Mouse (Mus musculus): ENCODE results near the gene C130032M10Rik.

C130032M10Rik gene

DNA sequence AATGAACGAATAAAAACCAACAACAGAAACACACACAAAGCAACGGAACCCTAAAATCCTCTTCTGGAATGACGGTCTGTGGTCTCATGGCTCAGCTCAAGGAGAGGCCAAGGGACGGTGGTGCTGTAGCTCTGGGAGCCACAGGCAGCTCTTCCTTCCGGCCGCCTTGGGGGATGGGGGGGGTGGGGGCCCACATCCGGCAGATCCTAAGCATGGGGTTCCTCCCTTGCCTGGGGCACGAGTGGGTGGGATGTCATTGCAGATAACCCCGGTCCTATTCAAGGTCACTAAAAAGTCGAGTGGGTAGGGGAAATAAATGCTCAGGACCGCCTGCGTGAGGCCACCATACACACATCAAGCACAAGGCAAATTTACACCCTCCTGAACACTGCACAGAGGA is 31.3 kb downstream of the C130032M10Rik start:
- intact Hi-C loops (cut with DNase I): no loop called here

DNA sequence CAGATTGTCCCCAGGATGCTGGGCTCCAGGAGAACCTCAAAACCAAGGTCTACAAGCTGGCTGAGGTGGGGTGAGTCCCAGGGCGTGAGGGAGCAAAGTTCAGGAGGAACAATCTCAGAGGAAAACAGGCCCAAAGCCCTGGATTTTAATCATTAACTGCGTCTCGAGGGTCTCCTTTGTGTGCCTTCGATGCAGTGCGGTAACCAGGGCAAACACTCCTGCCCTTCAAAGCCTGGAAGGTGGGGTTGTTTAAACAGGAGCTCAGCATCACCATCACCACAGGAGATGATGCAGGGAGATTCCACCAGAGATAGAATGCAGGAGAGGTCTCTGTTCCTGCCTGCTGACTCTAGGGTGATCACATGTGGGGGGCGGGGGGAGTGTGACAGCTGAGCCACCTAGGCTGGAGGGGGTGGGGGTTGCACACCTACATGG is 32.2 kb downstream of the C130032M10Rik start:
- intact Hi-C loops (cut with DNase I): no loop called here

DNA sequence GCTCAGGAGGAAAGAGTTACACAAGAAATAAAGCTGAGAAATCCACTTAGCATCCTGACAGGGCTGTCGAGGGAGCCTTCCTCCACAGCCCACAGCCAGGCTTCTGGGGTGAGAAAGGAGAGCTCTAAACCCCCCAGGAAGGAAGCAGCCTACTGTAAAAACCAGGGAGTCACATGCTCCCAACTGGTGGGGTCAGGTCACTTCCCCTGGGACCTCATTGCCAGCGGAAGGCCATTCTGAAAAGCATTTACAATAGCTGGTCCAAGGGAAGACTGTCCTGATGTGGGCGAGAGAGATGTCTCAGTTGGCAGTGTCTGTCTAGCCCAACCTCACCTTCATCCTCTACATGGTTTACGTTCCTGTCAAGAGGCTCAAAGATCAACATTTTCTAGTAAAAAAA is 33.0 kb downstream of the C130032M10Rik start:
- intact Hi-C loops (cut with DNase I): no loop called here

DNA sequence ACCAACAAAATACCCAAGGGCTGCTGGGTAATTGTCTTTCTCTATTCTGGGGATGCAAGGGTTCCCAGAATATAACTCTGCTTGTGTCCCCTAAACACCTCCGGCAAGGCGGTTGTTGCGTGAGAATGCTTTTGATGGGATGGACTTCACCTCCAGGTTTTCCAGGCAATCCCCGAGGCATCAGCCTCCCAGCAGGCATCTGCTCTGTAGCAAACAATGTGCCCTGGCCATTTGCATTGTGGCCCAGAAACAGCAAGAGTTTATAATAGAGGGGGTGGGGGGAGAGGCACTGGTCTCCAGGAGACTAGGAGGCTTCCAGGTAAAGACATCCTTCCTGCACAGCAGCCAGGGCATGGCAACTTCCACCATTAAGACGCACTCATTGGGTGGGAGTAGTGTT is 33.6 kb downstream of the C130032M10Rik start:
- intact Hi-C loops (cut with DNase I): no loop called here

DNA sequence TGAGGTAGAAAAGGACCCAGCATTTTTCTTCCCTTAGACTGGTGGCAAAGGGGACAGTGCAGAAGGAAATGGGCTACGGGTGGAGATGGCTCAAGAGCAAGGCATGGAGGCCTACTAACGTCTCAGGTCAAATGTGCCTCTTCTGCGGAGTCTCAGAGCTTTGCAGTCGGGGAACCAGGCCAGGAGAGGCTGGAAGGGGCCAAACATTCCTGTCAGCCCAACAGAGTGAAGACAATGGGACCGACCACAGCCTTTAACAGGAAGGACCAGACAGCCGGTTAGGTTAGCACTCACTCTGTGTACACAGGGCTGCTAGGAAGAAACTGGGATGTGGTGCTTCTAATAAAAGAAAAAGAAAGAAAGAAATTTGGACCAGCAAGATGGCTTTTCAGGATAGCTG is 34.5 kb downstream of the C130032M10Rik start:
- intact Hi-C loops (cut with DNase I): no loop called here

DNA sequence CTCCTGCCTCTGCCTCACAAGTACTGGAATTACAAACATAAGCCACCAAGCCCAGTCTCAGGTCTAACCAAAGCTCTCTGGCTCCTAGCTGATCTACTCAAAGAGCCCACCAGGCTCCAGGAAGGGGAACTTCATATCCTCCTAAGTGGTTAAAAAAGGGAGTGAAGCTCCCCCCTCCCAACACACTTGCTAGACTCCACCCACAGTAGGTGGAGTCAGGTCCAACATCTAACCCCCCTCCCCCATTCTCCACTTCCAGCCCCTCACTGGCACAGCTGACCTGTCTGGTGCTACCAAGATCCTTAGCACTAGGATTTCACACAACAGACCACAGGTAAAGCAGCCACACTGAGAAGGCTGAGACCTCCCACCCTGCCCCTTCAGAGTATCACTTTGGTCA is 38.3 kb downstream of the C130032M10Rik start:
- intact Hi-C loops (cut with DNase I): no loop called here

DNA sequence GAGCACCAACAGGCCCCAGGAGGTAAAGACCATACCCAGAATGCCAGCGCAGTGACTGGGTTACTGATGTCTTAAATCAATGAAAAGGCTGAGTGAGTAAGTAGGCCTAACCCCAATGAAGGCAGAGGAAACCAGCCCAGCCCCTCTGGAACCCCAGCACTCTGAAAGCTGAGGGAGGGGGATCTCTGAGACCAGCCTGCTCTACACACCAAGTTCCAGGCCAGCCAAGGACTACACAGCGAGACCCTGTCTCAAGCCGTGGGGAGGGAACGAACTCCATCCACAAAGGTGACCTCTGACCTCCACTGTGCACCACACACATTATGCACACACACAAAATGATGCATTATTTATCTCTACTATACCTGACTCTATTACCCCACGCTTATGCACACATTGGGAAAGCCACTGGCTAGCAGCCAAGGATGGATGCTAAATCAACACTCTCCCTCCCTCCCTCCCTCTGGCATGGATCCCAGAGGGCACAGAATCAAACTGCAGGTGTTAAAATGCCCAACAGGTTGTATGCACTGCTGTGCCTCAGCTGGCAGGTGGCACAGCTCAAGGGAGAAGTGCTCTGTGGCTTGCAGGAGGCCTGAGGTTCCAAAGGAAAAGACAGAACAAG is 39.0 kb downstream of the C130032M10Rik start:
- intact Hi-C loops (cut with DNase I): no loop called here

DNA sequence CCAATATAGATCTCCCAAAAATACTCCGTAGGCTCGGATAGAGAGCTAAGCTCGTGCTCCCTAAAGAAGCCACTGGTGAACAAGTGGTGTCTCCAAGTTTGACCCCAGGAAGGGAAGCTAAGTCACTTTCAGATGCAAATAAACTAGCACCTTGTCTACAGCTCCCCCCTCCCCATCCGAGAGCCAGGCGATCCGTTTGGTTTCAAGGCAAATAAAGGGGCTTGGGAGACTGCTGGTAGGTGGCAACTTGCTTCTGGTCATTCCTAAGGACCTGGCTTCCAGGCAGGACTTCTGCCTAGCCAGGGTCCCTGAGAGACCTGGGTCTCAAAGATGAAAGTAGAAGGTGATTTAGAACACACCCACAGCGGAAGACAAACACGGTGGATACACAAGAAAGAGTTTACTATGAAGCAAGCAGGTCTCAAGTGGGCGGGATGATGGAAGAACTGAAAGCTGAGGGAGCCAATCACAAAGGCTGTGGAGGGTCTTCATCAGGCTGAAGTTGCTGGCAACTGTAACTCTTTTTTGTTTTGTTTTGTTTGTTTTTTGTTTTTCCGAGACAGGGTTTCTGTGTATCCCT is 40.9 kb downstream of the C130032M10Rik start:
- intact Hi-C loops (cut with DNase I): no loop called here

DNA sequence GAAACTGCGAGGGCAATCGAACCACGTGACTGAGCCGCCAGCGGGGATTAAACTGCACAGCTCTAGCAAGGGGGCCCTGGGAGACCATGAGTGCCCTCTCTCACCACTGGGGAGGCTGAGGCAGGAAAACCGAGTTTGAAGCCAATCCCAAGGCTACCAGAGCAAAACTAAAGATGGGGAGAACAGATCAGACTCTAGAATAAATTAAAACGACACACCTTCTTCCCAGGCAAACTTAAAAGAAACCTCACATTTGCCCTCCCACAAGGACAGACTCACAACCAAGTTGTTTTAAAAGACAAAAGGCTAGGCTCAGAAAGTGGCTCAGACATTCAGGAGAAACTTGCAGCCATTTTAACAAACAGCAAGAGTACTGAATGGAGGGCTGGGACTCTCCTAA is 41.6 kb downstream of the C130032M10Rik start:
- intact Hi-C loops (cut with DNase I): no loop called here

DNA sequence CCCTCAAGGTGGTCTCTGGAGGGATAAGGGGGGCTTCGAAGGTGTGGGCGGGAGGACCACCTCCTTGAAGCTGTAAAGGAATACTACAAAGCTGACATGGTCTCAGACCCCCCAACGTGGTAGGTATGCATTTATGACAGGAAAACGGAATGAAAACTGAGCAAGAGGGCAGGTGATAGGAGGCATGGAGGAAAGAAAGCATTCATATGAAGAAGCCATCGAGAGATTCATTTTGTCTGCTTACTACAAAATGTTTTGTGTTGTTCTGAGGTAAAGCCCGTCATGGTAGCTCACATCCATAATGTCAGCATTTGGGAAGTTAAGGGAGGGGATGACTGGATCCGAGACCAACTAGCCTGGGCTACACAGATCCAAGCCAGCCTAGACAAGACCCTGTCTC is 44.6 kb downstream of the C130032M10Rik start:
- intact Hi-C loops (cut with DNase I): no loop called here

DNA sequence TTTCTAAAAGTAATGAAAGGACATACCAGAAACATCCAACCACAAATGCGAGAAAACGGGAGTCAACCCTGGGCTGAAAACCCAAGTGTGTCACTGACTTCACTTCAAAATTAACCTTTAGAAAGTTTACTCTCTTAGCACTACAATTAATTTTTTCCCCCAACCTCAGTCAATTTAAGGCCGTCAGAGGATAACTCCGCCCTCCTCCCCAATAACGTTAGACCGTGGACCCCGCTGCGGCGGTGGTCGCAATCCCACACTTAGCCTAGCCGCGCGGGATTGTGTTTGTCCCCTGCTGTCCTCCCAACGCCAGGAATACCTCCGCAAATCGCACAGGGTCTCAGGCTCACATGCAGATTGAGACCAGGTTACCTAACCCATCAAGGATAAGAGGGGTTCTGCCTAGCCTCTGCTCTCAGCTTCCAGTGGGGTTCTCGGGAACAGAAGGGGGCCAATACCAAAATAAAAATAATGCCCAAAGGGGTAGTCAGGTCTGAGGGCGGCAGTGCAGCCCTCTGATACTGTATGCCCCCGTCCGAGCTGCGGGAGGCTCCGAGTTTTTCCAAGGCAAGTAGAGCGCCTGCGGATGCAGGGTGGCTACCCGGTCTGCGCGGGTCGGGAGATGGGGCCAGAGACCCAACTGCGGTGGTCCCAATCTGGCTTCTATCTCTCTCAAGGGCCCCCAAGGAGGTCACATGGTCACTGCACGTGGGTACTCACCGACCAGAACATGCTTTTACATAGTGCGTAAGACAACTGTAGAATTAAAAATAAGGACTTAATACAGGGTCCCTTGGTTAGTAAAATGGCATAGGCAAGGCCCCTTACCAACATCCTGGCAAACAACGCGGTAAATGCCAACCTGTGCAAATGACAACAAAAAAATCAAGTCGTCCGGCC is 45.5 kb downstream of the C130032M10Rik start:
- intact Hi-C loops (cut with DNase I): no loop called here

DNA sequence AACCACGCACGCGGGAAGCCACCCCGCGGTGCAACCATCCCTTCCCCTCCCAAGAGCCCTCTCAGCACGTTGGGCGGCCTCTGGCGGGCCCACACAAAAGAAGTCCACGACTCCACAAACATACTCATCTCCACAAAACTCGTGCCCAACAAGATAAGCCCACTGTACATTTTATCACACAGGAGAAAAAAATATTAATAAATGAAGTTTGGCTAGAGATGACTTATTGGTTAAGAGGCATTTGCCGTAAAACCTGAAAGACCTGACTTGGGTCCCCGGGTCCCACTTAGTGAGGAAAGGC is 46.1 kb downstream of the C130032M10Rik start:
- intact Hi-C loops (cut with DNase I): no loop called here

DNA sequence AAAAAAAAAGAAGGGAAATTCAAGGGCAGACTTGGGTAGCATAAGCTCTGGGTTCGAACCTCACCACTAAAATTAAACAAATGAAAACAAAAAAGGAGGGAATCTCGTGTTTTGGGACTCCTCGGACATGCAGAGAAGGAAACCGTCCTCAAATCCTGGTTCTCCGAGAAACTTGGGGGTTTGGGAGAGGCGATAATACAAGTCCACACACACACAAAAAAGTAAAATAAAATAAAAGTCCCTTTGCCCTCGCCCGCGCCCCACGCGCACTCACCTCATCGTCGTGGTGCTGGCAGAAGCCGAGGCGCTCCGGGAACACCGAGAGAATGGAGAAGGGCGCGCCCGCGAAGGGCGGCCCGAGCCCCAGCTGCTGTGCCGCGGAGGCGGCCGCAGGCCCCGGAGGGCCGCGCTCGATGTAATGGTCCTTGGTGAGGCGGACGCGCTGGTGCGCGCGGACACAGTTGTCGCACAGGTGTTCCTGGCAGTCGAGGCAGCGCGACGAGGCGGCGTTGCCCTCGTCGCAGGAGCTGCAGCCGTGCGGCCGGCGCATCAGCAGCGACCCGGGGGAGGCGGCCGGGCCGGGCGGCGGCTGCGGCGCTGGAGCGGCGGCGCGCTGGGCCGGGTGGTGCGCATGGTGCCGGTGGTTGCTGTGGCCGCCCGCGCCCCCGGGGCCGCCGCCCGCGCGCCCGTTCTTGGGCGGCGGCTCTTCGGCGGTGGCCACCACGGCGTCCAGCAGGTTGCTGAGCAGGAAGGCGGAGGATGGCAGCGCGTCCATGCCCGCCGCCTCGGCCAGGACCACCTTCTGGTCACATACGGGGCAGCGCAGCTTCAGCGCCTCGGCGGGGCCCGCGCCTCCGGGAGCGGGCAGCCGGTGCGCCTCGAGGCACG is 46.8 kb downstream of the C130032M10Rik start:
- intact Hi-C loops (cut with DNase I): no loop called here

DNA sequence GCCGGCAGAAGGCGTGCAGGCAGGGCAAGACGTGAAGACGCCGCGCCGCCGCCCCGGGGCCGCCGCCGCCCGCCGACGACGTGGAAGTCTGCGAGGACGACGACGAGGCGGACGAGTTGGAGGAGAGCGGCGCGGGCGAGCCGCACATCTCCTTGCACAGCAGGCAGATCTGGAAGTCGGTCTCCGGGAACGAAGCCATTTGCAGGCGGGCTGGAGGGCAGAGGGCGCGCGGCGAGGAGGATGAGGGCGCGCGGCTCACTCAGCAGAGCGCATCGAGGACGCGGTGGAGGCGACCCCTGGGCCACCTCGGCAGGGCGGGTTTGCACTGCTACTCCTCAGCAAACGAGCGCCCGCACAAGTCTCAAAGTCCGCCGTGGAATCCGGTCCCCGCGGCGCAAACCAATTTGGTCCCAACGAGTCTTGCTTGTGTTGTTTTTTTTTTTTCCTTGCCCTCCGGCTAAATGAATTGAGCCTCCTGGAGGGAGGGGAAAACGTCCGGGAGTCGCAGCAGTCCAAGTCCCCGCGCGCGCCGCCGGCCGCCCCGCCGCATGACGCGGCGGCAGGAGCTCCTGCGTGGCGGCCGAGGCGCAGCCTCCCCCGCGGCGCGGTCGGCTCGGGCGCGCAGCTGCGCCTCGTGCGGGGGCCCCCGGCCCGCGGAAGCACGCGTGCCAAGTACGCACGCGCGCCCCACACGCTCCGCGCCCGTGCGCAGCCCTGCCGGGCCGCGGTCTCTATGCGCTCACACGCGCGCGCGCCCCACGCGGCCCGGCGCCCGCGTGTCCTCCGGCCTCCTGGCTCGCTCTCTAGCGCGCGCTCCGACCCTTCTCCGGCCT is 47.6 kb downstream of the C130032M10Rik start:
- intact Hi-C loops (cut with DNase I): no loop called here

DNA sequence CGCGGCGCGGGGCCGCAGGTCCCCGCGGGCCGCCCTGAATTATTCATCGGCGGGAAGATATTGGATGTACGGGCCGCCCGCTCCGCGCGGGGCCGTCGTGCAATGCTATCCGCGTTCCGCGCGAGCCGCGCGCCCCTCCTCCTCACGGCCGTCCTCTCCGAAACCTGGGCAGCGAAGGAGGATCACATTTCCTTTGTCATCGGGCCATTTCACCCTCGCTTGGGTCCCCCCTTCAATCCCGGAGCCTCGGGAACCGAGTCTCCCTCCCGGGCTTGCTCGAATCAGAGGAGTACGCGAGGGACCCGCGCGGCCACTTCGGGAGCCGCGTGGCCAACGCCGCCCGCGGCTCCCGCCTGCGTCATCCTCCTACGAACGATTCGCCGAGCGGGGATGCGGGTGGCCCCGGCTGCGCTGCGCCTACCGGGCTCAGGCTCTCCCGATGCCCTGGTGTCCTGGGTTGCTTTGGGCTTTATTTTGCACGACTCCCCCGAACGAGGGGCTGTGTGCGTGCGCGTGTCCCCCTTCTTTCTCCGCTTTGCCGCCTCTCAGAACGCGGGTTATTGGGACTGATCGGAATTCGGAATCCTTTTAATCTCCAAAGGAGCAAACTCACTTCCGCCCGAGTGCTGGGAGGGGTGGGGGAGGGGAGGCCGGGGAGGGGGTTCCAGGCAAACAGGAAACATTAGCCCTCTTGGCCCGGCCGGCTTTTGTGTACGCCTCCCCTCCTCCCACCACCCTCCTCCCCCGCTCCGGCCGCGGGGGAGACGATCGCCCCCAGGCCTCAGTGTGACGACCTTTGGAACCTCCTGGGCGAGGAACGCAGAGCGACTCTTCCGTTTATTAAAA is 48.5 kb downstream of the C130032M10Rik start, which contains the start of gene Trim71:
TSS of gene Trim71 (minus strand) at position 609 of the 846 bp plus-strand sequence.
- intact Hi-C loops (cut with DNase I): no loop called here

DNA sequence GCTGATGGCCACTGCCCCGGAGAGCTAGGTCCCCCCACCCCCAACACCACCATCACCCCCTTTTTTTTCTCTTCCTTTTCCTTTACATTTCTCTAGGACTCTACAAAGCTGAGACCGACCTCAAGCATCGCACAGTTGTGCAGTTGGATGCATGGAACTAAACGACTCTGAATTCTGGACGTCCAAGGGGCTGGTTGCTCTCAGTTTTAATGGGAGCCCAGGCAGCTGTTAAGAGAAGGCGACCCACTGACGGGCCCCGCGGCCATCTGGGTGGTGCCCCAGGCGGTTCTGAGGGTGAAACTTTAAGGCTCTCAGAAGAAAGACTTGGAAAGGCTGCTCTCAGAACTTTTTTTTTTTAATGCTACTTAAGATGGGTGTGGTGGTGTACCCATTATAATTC is 49.2 kb downstream of the C130032M10Rik start:
- intact Hi-C loops (cut with DNase I): no loop called here

Data from adrenal gland (tissue).